Mouse (Mus musculus): Measurements from ENCODE around the gene Rnf44. TPM values are rescaled to one million over a fixed set of nuclear protein-coding genes. Genes with fewer than 3 reads are reported as not detected.

The Rnf44 gene
- polyA plus RNA-seq, 1 experiment = 197 TPM

- TF ChIP-seq POLR2A (IDR thresholded peaks at IDR 0.05; ENCODE audit: borderline replicate concordance, extremely low read depth, insufficient read depth, insufficient read length, poor library complexity, severe bottlenecking) (no peak), CTCF (IDR thresholded peaks at IDR 0.05; ENCODE audit: borderline replicate concordance, extremely low read depth, insufficient read depth, insufficient read length) (no peak)
- DNase-seq (ENCODE audit: low read depth) = no peak
Measured at GRCm38 (mm10) chr13:54702507-54702906, 8.8 kb upstream of the Rnf44 start.

- TF ChIP-seq POLR2A (IDR thresholded peaks at IDR 0.05; ENCODE audit: borderline replicate concordance, extremely low read depth, insufficient read depth, insufficient read length, poor library complexity, severe bottlenecking) (no peak), CTCF (IDR thresholded peaks at IDR 0.05; ENCODE audit: borderline replicate concordance, extremely low read depth, insufficient read depth, insufficient read length) (no peak)
- DNase-seq (ENCODE audit: low read depth) = no peak
Measured at GRCm38 (mm10) chr13:54701243-54701642, 7.5 kb upstream of the Rnf44 start, which contains the start of gene Cdhr2. TSS of gene Cdhr2 (plus strand) at chr13:54701461.

DNA sequence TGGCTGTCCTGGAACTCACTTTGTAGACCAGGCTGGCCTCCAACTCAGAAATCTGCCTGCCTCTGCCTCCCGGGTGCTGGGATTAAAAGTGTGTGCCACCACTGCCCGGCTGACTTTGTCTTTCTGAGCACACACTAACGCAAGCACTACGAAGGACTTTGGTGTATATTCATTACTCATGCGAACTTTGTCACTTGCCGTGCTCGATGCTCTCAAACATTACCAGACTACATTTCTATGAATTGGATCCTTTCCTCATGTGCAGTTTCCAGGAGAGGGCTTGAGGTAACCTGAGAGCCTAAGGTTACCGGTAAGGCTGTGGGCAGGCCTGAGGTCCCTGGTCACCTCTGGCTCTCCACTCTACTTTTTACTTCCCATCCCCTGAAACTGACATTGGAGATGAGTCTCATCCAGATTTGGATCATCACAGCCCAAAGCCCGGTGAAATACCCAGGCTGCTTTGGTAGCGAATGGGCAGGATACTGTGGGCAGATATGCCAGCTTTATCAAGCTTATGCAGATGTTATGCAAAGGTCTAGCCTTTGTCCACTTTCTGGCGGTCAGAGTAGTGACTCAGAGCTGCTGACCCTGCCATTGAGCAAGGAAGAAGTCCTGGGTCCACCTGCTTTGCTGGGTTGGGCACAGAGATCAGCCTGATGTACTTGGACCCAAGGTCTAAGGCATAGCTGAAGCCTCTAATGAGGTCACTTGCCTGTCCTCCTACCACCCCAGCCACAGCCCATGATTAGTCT is 1.9 kb upstream of the Rnf44 start:
- DNase-seq (ENCODE audit: low read depth) = no peak

DNA sequence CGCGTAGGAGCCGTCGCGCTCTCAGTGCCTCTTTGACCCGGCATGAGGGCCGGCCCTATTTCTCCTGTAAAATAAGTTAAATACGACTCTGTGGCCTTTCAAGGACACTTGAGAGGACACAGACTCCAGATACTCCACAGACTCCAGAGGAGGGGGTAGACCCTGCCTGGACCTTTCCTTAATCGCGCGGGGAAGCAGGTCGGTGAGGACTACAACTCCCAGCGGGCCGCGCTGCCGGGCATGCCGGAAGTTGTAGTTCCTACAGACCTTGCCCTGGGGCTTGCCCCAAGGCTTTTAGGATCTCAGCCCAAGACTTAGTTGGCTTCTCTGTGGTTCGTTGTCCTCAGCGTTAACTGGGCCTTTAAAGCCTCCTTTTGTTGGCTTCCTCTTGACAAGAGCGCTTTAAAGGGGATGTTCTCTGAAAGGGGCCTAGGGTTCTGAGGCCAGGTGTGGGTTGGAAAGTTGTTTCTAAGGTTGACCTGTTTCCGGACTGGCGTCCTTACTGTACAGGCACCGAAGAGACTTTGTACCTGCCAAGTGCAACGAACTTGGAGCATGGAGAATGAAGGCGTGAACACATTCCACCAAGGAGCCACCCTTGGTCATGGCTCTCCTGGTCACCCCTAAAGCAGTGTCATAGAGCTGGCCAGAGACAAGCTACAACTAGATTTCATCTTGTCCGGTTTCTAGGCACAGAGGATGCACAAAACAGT is 797 bp upstream of the Rnf44 start:
- TF ChIP-seq POLR2A (IDR thresholded peaks at IDR 0.05; ENCODE audit: borderline replicate concordance, extremely low read depth, insufficient read depth, insufficient read length, poor library complexity, severe bottlenecking) (peak; percentile 76; the same call in 1 of the 2 replicates), CTCF (IDR thresholded peaks at IDR 0.05; ENCODE audit: borderline replicate concordance, extremely low read depth, insufficient read depth, insufficient read length) (no peak)
- DNase-seq (ENCODE audit: low read depth) = no peak

More for the DNA sequence above, 1.9 kb upstream of the Rnf44 start:
- no peak for TF ChIP-seq POLR2A (IDR thresholded peaks at IDR 0.05; ENCODE audit: borderline replicate concordance, extremely low read depth, insufficient read depth, insufficient read length, poor library complexity, severe bottlenecking)

DNA sequence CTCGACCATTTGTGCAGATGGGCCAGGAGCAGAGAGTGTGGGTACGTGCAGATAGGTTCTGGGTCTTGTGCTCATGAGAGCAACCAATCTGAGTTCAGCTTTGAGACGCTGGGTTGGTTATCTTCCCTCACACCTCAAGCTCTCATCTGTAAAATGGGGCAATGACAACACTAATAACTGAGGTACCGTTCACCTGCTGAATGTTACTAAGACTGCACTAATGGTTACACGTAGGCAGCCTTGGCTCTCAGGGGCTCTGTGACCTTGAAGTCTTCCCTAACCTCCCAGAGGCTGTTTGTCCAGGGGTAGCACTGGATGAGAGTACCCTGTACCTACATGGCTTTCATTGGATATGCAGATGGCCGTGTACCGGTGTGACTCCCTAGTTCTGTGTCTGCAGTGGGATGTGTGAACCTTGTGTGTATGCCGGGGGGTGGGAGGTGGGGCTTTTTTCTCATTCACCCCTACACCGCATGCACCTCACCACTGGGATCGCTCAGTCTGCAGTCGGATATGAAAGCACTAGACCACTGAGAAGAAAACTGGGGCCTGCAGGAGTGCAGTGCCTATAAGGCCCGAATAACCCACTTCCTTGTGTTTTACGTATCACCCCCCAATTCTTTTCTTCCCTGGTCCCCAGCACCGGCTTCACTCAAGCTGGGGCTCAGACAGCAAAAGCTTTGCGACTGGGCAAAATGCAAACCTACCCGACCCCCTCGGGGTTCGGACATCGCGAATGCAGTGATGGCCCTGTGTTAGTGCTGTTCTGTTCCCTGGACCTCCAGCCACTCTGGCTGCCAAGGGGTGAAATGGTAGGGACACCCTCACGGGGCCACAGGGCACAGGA is 773 bp downstream of the Rnf44 start:
- no peak for TF ChIP-seq POLR2A (IDR thresholded peaks at IDR 0.05; ENCODE audit: borderline replicate concordance, extremely low read depth, insufficient read depth, insufficient read length, poor library complexity, severe bottlenecking)
- no peak for TF ChIP-seq CTCF (IDR thresholded peaks at IDR 0.05; ENCODE audit: borderline replicate concordance, extremely low read depth, insufficient read depth, insufficient read length)
- DNase-seq (ENCODE audit: low read depth) = no peak

DNA sequence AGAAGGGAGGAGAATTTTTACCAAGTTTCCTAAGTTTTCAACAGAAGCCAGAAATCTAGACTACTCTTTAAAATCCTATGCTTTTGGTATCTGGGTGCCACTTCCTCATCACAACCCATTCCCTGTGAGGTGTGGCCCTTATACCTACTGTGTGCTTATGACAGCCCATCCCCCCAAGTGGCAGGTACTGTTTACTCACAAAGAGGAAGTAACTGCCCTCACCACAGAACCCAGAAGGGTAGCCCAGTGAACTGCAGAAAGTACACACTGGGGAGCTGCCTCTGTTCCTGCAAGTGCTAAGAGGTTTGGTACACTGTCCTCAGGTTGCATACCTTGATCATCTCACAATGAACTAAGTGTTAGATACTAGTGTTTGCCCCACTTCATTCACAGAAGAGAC is 2.0 kb downstream of the Rnf44 start:
- DNase-seq (ENCODE audit: low read depth) = no peak
- no peak for TF ChIP-seq CTCF (IDR thresholded peaks at IDR 0.05; ENCODE audit: borderline replicate concordance, extremely low read depth, insufficient read depth, insufficient read length)
- TF ChIP-seq POLR2A (IDR thresholded peaks at IDR 0.05; ENCODE audit: borderline replicate concordance, extremely low read depth, insufficient read depth, insufficient read length, poor library complexity, severe bottlenecking) = no peak

DNA sequence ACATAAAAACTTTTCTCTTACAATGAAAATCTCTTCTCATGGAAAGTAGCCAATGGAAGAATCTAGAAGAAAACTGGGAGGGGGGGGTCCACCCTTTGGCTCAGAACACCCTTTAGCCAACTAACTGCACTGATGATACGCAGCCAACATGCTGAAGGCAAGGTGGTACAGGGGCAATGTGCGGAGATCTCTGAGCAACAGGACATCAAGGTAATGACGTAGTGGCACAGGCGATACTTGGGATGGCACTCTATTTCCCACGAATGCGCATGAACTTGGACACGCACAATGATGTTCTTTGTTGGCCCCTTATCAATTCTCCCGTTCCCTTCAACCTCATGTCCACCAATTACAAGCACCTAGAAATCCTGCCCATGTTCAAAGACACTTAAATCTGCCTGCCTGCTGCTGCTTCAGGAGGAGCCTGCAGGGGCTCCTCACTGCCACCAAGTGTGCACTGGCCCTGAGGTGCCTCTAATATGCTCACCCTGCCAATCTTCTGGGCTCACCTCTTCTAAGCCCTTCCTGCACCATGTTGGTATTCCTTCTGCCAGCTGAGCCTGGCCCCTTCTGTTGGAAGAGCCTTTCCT is 3.5 kb downstream of the Rnf44 start:
- TF ChIP-seq CTCF (IDR thresholded peaks at IDR 0.05; ENCODE audit: borderline replicate concordance, extremely low read depth, insufficient read depth, insufficient read length) (no peak), POLR2A (IDR thresholded peaks at IDR 0.05; ENCODE audit: borderline replicate concordance, extremely low read depth, insufficient read depth, insufficient read length, poor library complexity, severe bottlenecking) (no peak)
- no peak for DNase-seq (ENCODE audit: low read depth)

- peak; percentile 98 for DNase-seq (ENCODE audit: low read depth)
- TF ChIP-seq CTCF (IDR thresholded peaks at IDR 0.05; ENCODE audit: borderline replicate concordance, extremely low read depth, insufficient read depth, insufficient read length) (no peak), POLR2A (IDR thresholded peaks at IDR 0.05; ENCODE audit: borderline replicate concordance, extremely low read depth, insufficient read depth, insufficient read length, poor library complexity, severe bottlenecking) (peak; percentile 54)
Measured at GRCm38 (mm10) chr13:54687575-54688424, 5.9 kb downstream of the Rnf44 start.

GRCm38 (mm10) chr13:54687096-54687495 is 6.6 kb downstream of the Rnf44 start:
- peak; percentile 94 for DNase-seq (ENCODE audit: low read depth)
- TF ChIP-seq POLR2A (IDR thresholded peaks at IDR 0.05; ENCODE audit: borderline replicate concordance, extremely low read depth, insufficient read depth, insufficient read length, poor library complexity, severe bottlenecking) = no peak; the same call in 1 of the 2 replicates
- no peak for TF ChIP-seq CTCF (IDR thresholded peaks at IDR 0.05; ENCODE audit: borderline replicate concordance, extremely low read depth, insufficient read depth, insufficient read length)

Data from brain, embryonic 14.5 days (tissue).